In genomic region chr1:51096848-51097598, GRCm38 (mm10) we compare ENCODE assay signal across 14 mouse cellular contexts.
A peak's percentile ranks its signal among the peaks of the same experiment; 100 is the strongest.
DNase-seq lines count a peak whose midpoint lies in the region; ATAC-seq and TF ChIP-seq lines count a peak whose summit lies in the region.
"Had no signal": no experiment of that assay in that cellular context is flagged by ENCODE, and none has a peak within 500 bp of the region (broad histone marks: within the 10 kb centered on the region; RNA-seq: fewer than 3 reads in every experiment).

No protein-coding gene starts in this region.

- H3K9ac ChIP-seq in forebrain, embryonic 16.5 days (replicated peaks; ENCODE audit: low read depth, low read length) = no peak overlapping the region
- no peak overlapping the region for H3K9ac ChIP-seq in forebrain, embryonic 14.5 days (ENCODE audit: low read length)
- no peak overlapping the region for H3K9ac ChIP-seq in hindbrain, embryonic 16.5 days (ENCODE audit: low read depth, low read length)
- no peak overlapping the region; the same call in 1 of the 2 replicates for H3K9ac ChIP-seq in neural tube, embryonic 13.5 days
- H3K9ac ChIP-seq: heart, embryonic 15.5 days; limb, embryonic 13.5 days; stomach, embryonic 15.5 days had no signal

- 0 out of 2 replicates have a peak, but pooled peaks have one; percentile 18 for ATAC-seq in forebrain, embryonic 16.5 days
- ATAC-seq in forebrain, embryonic 14.5 days = no peak
- ATAC-seq in hindbrain, embryonic 16.5 days = peak; percentile 62
- ATAC-seq in neural tube, embryonic 13.5 days (ENCODE audit: low read depth) = peak; percentile 79
- ATAC-seq: Patski had no signal

- H3K36me3 ChIP-seq in forebrain, embryonic 16.5 days (ENCODE audit: control insufficient read depth, insufficient read depth) = no peaks in the 10 kb centered on the region
- no peaks in the 10 kb centered on the region for H3K36me3 ChIP-seq in forebrain, embryonic 14.5 days (ENCODE audit: control insufficient read depth, insufficient read depth, low read length)
- H3K36me3 ChIP-seq in hindbrain, embryonic 16.5 days (ENCODE audit: control insufficient read depth, insufficient read depth, low read length) = no peaks in the 10 kb centered on the region
- 0 out of 2 replicates have a peak, but pooled peaks cover 4% of the 10 kb centered on the region for H3K36me3 ChIP-seq in neural tube, embryonic 13.5 days
- H3K36me3 ChIP-seq: heart, embryonic 15.5 days; limb, embryonic 13.5 days; stomach, embryonic 15.5 days had no signal

- H3K9me3 ChIP-seq in forebrain, embryonic 16.5 days (ENCODE audit: control insufficient read depth, low read length) = no peaks in the 10 kb centered on the region
- no peaks in the 10 kb centered on the region for H3K9me3 ChIP-seq in forebrain, embryonic 14.5 days (replicated peaks; ENCODE audit: control insufficient read depth, low read length)
- H3K9me3 ChIP-seq in hindbrain, embryonic 16.5 days (ENCODE audit: control insufficient read depth, low read length) = no peaks in the 10 kb centered on the region
- no peaks in the 10 kb centered on the region for H3K9me3 ChIP-seq in neural tube, embryonic 13.5 days
- H3K9me3 ChIP-seq: heart, embryonic 15.5 days; limb, embryonic 13.5 days; stomach, embryonic 15.5 days had no signal

- TF ChIP-seq CTCF in left cerebral cortex, adult 2 months (IDR thresholded peaks at IDR 0.05) = no peak

- intact Hi-C loops in left cerebral cortex, adult 2 months (cut with DNase I) = no loop called here
- intact Hi-C loops in left cerebral cortex, postnatal 4 days (cut with DNase I) = no loop called here

- peaks cover 4% of the 10 kb centered on the region for H3K4me1 ChIP-seq in forebrain, embryonic 16.5 days (replicated peaks; ENCODE audit: control insufficient read depth, insufficient read depth, low read length)
- H3K4me1 ChIP-seq in forebrain, embryonic 14.5 days (ENCODE audit: control insufficient read depth, insufficient read depth, low read length) = no peaks in the 10 kb centered on the region; the same call in 1 of the 2 replicates
- H3K4me1 ChIP-seq in hindbrain, embryonic 16.5 days (ENCODE audit: control insufficient read depth, insufficient read depth, low read depth, low read length) = peaks cover 9% of the 10 kb centered on the region
- peaks cover 17% of the 10 kb centered on the region for H3K4me1 ChIP-seq in neural tube, embryonic 13.5 days (replicated peaks)
- H3K4me1 ChIP-seq: heart, embryonic 15.5 days; stomach, embryonic 15.5 days had no signal

- H3K27me3 ChIP-seq in forebrain, embryonic 16.5 days (replicated peaks; ENCODE audit: control insufficient read depth, insufficient read depth, low read length) = no peaks in the 10 kb centered on the region
- no peaks in the 10 kb centered on the region for H3K27me3 ChIP-seq in forebrain, embryonic 14.5 days (replicated peaks; ENCODE audit: control insufficient read depth, insufficient read depth, low read length)
- H3K27me3 ChIP-seq in hindbrain, embryonic 16.5 days (replicated peaks; ENCODE audit: control insufficient read depth, insufficient read depth, low read length) = no peaks in the 10 kb centered on the region
- no peaks in the 10 kb centered on the region for H3K27me3 ChIP-seq in neural tube, embryonic 13.5 days
- H3K27me3 ChIP-seq: heart, embryonic 15.5 days; limb, embryonic 13.5 days; Patski; stomach, embryonic 15.5 days had no signal

- H3K4me2 ChIP-seq in forebrain, embryonic 16.5 days (ENCODE audit: low read length) = no peak overlapping the region
- no peak overlapping the region for H3K4me2 ChIP-seq in forebrain, embryonic 14.5 days (ENCODE audit: low read length)
- no peak overlapping the region for H3K4me2 ChIP-seq in hindbrain, embryonic 16.5 days (ENCODE audit: low read length)
- no peak overlapping the region for H3K4me2 ChIP-seq in neural tube, embryonic 13.5 days
- H3K4me2 ChIP-seq: heart, embryonic 15.5 days; limb, embryonic 13.5 days; stomach, embryonic 15.5 days had no signal

- H3K27ac ChIP-seq in forebrain, embryonic 16.5 days (ENCODE audit: low read length) = no peak overlapping the region
- H3K27ac ChIP-seq in forebrain, embryonic 14.5 days (ENCODE audit: low read depth, low read length) = no peak overlapping the region
- H3K27ac ChIP-seq in left cerebral cortex, adult 2 months = peak overlapping the region; percentile 44
- no peak overlapping the region for H3K27ac ChIP-seq in hindbrain, embryonic 16.5 days (ENCODE audit: low read depth, low read length)
- peak overlapping the region; percentile 80 for H3K27ac ChIP-seq in neural tube, embryonic 13.5 days (replicated peaks)
- H3K27ac ChIP-seq: heart, embryonic 15.5 days; limb, embryonic 13.5 days; stomach, embryonic 15.5 days had no signal

- 57% methylated on average over 4 of the region's 4 CpGs for WGBS in forebrain, embryonic 16.5 days
- 74% methylated on average over 4 of the region's 4 CpGs for WGBS in forebrain, embryonic 14.5 days
- 53% methylated on average over 4 of the region's 4 CpGs for WGBS in hindbrain, embryonic 16.5 days
- WGBS in neural tube, embryonic 13.5 days = 45% methylated on average over 4 of the region's 4 CpGs

- no peak for DNase-seq in forebrain, embryonic 14.5 days (ENCODE audit: low spot score)
- no peak for DNase-seq in left cerebral cortex, adult 2 months (ENCODE audit: extremely low spot score in 1 of 2, low spot score in 2 of 2)
- no peak for DNase-seq in left cerebral cortex, postnatal 4 days
- no peak for DNase-seq in embryo, embryonic 9.5 days (ENCODE audit: extremely low spot score)
- no peak for DNase-seq in testis, postnatal 14 days (ENCODE audit: low spot score)
- DNase-seq: B cell, adult 2 months; right cerebral cortex, postnatal 25 days had no signal

- no peak overlapping the region for H3K4me3 ChIP-seq in forebrain, embryonic 16.5 days (replicated peaks; ENCODE audit: low read length)
- H3K4me3 ChIP-seq in forebrain, embryonic 14.5 days (ENCODE audit: low read depth, low read length) = no peak overlapping the region
- no peak overlapping the region for H3K4me3 ChIP-seq in left cerebral cortex, adult 2 months
- H3K4me3 ChIP-seq in hindbrain, embryonic 16.5 days (ENCODE audit: low read length) = no peak overlapping the region
- H3K4me3 ChIP-seq in neural tube, embryonic 13.5 days = no peak overlapping the region
- H3K4me3 ChIP-seq: heart, embryonic 15.5 days; limb, embryonic 13.5 days; stomach, embryonic 15.5 days had no signal

Comparison
In these comparisons a context has a peak if more than half of its experiments do, and no peak if none do; other contexts are left out.
1. H3K27ac ChIP-seq: peak in left cerebral cortex, adult 2 months (single experiment) and neural tube, embryonic 13.5 days (single experiment); none in forebrain, embryonic 16.5 days (single experiment), forebrain, embryonic 14.5 days (single experiment) and hindbrain, embryonic 16.5 days (single experiment).